Mouse (Mus musculus): ENCODE data around the gene Ddx6. TPM values are rescaled to one million over a fixed set of nuclear protein-coding genes. Genes with fewer than 3 reads are reported as not detected.

Ddx6 gene
- polyA plus RNA-seq, 1 experiment from 2014 or later = 10.2 TPM

GRCm38 (mm10) chr9:44598899-44599495, 5.7 kb upstream of the Ddx6 start:
- DNase-seq (ENCODE audit: low spot score) = no peak
- Histone ChIP-seq H3K4me3 (ENCODE audit: low read depth, low read length) (no peak overlapping the region), H3K4me2 (peak overlapping the region; percentile 52), H3K4me1 (replicated peaks; ENCODE audit: control insufficient read depth, insufficient read depth, low read length) (peaks cover 12% of the 10 kb centered on the region), H3K27ac (ENCODE audit: low read depth, low read length) (no peak overlapping the region), H3K9me3 (ENCODE audit: control insufficient read depth, low read length) (no peaks in the 10 kb centered on the region), H3K9ac (ENCODE audit: low read depth, low read length) (peak overlapping the region; percentile 2; the same call in 1 of the 2 replicates), H3K36me3 (ENCODE audit: control insufficient read depth, insufficient read depth, low read length) (no peaks in the 10 kb centered on the region; the same call in 1 of the 2 replicates), H3K27me3 (replicated peaks; ENCODE audit: control insufficient read depth, insufficient read depth, low read length) (no peaks in the 10 kb centered on the region)
- ATAC-seq (replicated peaks; ENCODE audit: low FRiP score) = no peak
- 14% methylated on average over 18 of the region's 18 CpGs for WGBS

GRCm38 (mm10) chr9:44599616-44600015, 5.1 kb upstream of the Ddx6 start:
- Histone ChIP-seq H3K4me2 (peak overlapping the region; percentile 52; the same call in 1 of the 2 replicates), H3K9ac (ENCODE audit: low read depth, low read length) (no peak overlapping the region)

GRCm38 (mm10) chr9:44600801-44601200, 3.9 kb upstream of the Ddx6 start:
- Histone ChIP-seq H3K27me3 (replicated peaks; ENCODE audit: control insufficient read depth, insufficient read depth, low read length) (no peaks in the 10 kb centered on the region), H3K4me3 (ENCODE audit: low read depth, low read length) (no peak overlapping the region), H3K27ac (ENCODE audit: low read depth, low read length) (no peak overlapping the region), H3K4me1 (replicated peaks; ENCODE audit: control insufficient read depth, insufficient read depth, low read length) (peaks cover 12% of the 10 kb centered on the region), H3K4me2 (no peak overlapping the region), H3K9ac (ENCODE audit: low read depth, low read length) (no peak overlapping the region), H3K9me3 (ENCODE audit: control insufficient read depth, low read length) (no peaks in the 10 kb centered on the region), H3K36me3 (ENCODE audit: control insufficient read depth, insufficient read depth, low read length) (no peaks in the 10 kb centered on the region; the same call in 1 of the 2 replicates)
- no peak for DNase-seq (ENCODE audit: low spot score)
- 83% methylated on average over 6 of the region's 6 CpGs for WGBS
- ATAC-seq (replicated peaks; ENCODE audit: low FRiP score) = no peak

More at GRCm38 (mm10) chr9:44599616-44600015, 5.1 kb upstream of the Ddx6 start:
- Histone ChIP-seq H3K27me3 (replicated peaks; ENCODE audit: control insufficient read depth, insufficient read depth, low read length) (no peaks in the 10 kb centered on the region), H3K9me3 (ENCODE audit: control insufficient read depth, low read length) (no peaks in the 10 kb centered on the region), H3K4me3 (ENCODE audit: low read depth, low read length) (no peak overlapping the region), H3K27ac (ENCODE audit: low read depth, low read length) (no peak overlapping the region), H3K36me3 (ENCODE audit: control insufficient read depth, insufficient read depth, low read length) (no peaks in the 10 kb centered on the region; the same call in 1 of the 2 replicates), H3K4me1 (replicated peaks; ENCODE audit: control insufficient read depth, insufficient read depth, low read length) (peaks cover 12% of the 10 kb centered on the region)
- ATAC-seq (replicated peaks; ENCODE audit: low FRiP score) (no peak), DNase-seq (ENCODE audit: low spot score) (no peak)
- WGBS = 41% methylated on average over 4 of the region's 6 CpGs

GRCm38 (mm10) chr9:44602766-44603165, 1.9 kb upstream of the Ddx6 start:
- H3K27ac ChIP-seq (ENCODE audit: low read depth, low read length) = peak overlapping the region; percentile 61; the same call in 1 of the 2 replicates
- WGBS = 79% methylated on average over 6 of the region's 6 CpGs
- ATAC-seq (replicated peaks; ENCODE audit: low FRiP score) = no peak

GRCm38 (mm10) chr9:44603454-44604289, 1.0 kb upstream of the Ddx6 start:
- H3K9me3 ChIP-seq (ENCODE audit: control insufficient read depth, low read length) = no peaks in the 10 kb centered on the region
- 1% methylated on average over 38 of the region's 38 CpGs for WGBS
- H3K36me3 ChIP-seq (ENCODE audit: control insufficient read depth, insufficient read depth, low read length) = peaks cover 9% of the 10 kb centered on the region
- H3K27ac ChIP-seq (ENCODE audit: low read depth, low read length) = peak overlapping the region; percentile 94
- peak overlapping the region; percentile 92 for H3K4me3 ChIP-seq (ENCODE audit: low read depth, low read length)
- no peaks in the 10 kb centered on the region for H3K27me3 ChIP-seq (replicated peaks; ENCODE audit: control insufficient read depth, insufficient read depth, low read length)
- DNase-seq (ENCODE audit: low spot score) (no peak), ATAC-seq (replicated peaks; ENCODE audit: low FRiP score) (peak; percentile 72)
- peak overlapping the region; percentile 81 for H3K4me2 ChIP-seq
- peak overlapping the region; percentile 100 for H3K9ac ChIP-seq (ENCODE audit: low read depth, low read length)
- H3K4me1 ChIP-seq (replicated peaks; ENCODE audit: control insufficient read depth, insufficient read depth, low read length) = peaks cover 26% of the 10 kb centered on the region

More at GRCm38 (mm10) chr9:44602766-44603165, 1.9 kb upstream of the Ddx6 start:
- no peak for DNase-seq (ENCODE audit: low spot score)
- H3K4me1 ChIP-seq (replicated peaks; ENCODE audit: control insufficient read depth, insufficient read depth, low read length) = peaks cover 22% of the 10 kb centered on the region
- peak overlapping the region; percentile 100; the same call in 1 of the 2 replicates for H3K9ac ChIP-seq (ENCODE audit: low read depth, low read length)
- H3K27me3 ChIP-seq (replicated peaks; ENCODE audit: control insufficient read depth, insufficient read depth, low read length) = no peaks in the 10 kb centered on the region
- peaks cover 3% of the 10 kb centered on the region; the same call in 1 of the 2 replicates for H3K36me3 ChIP-seq (ENCODE audit: control insufficient read depth, insufficient read depth, low read length)
- peak overlapping the region; percentile 92 for H3K4me3 ChIP-seq (ENCODE audit: low read depth, low read length)
- no peaks in the 10 kb centered on the region for H3K9me3 ChIP-seq (ENCODE audit: control insufficient read depth, low read length)
- H3K4me2 ChIP-seq = peak overlapping the region; percentile 81

- Histone ChIP-seq H3K4me1 (replicated peaks; ENCODE audit: control insufficient read depth, insufficient read depth, low read length) (peaks cover 21% of the 10 kb centered on the region), H3K4me3 (ENCODE audit: low read depth, low read length) (peak overlapping the region; percentile 92), H3K36me3 (ENCODE audit: control insufficient read depth, insufficient read depth, low read length) (peaks cover 14% of the 10 kb centered on the region), H3K27ac (ENCODE audit: low read depth, low read length) (peak overlapping the region; percentile 94), H3K27me3 (replicated peaks; ENCODE audit: control insufficient read depth, insufficient read depth, low read length) (no peaks in the 10 kb centered on the region), H3K9me3 (ENCODE audit: control insufficient read depth, low read length) (no peaks in the 10 kb centered on the region), H3K4me2 (peak overlapping the region; percentile 81), H3K9ac (ENCODE audit: low read depth, low read length) (peak overlapping the region; percentile 100)
- under 1% methylated on average over 48 of the region's 65 CpGs for WGBS
- ATAC-seq (replicated peaks; ENCODE audit: low FRiP score) (peak; percentile 60), DNase-seq (ENCODE audit: low spot score) (peak; percentile 86)
These were observed 358 bp upstream of the Ddx6 start for GRCm38 (mm10) chr9:44604290-44604778.

- Histone ChIP-seq H3K27ac (ENCODE audit: low read depth, low read length) (peak overlapping the region; percentile 94), H3K27me3 (replicated peaks; ENCODE audit: control insufficient read depth, insufficient read depth, low read length) (no peaks in the 10 kb centered on the region), H3K9me3 (ENCODE audit: control insufficient read depth, low read length) (no peaks in the 10 kb centered on the region), H3K4me1 (replicated peaks; ENCODE audit: control insufficient read depth, insufficient read depth, low read length) (peaks cover 20% of the 10 kb centered on the region), H3K4me3 (ENCODE audit: low read depth, low read length) (peak overlapping the region; percentile 92), H3K4me2 (peak overlapping the region; percentile 66), H3K9ac (ENCODE audit: low read depth, low read length) (peak overlapping the region; percentile 100), H3K36me3 (ENCODE audit: control insufficient read depth, insufficient read depth, low read length) (peaks cover 23% of the 10 kb centered on the region)
- ATAC-seq (replicated peaks; ENCODE audit: low FRiP score) (no peak), DNase-seq (ENCODE audit: low spot score) (peak; percentile 41)
- under 1% methylated on average over 13 of the region's 13 CpGs for WGBS
These were observed 999 bp downstream of the Ddx6 start for GRCm38 (mm10) chr9:44605616-44606165.

- peak overlapping the region; percentile 92; the same call in 1 of the 2 replicates for H3K4me3 ChIP-seq (ENCODE audit: low read depth, low read length)
- H3K27me3 ChIP-seq (replicated peaks; ENCODE audit: control insufficient read depth, insufficient read depth, low read length) = no peaks in the 10 kb centered on the region
- no peak overlapping the region for H3K9ac ChIP-seq (ENCODE audit: low read depth, low read length)
- DNase-seq (ENCODE audit: low spot score) (no peak), ATAC-seq (replicated peaks; ENCODE audit: low FRiP score) (no peak)
- peaks cover 20% of the 10 kb centered on the region for H3K4me1 ChIP-seq (replicated peaks; ENCODE audit: control insufficient read depth, insufficient read depth, low read length)
- WGBS = 62% methylated on average over 4 of the region's 4 CpGs
- H3K27ac ChIP-seq (ENCODE audit: low read depth, low read length) = no peak overlapping the region
- H3K4me2 ChIP-seq = peak overlapping the region; percentile 66
- peaks cover 27% of the 10 kb centered on the region for H3K36me3 ChIP-seq (ENCODE audit: control insufficient read depth, insufficient read depth, low read length)
- no peaks in the 10 kb centered on the region for H3K9me3 ChIP-seq (ENCODE audit: control insufficient read depth, low read length)
These were observed 2.0 kb downstream of the Ddx6 start for GRCm38 (mm10) chr9:44606646-44607045.
